Mouse (Mus musculus): ENCODE data around the gene Fam207a. TPM values are rescaled to one million over a fixed set of nuclear protein-coding genes. Genes with fewer than 3 reads are reported as not detected.

Fam207a gene
- polyA plus RNA-seq, 1 experiment from 2014 or later, result 41.8 TPM

GRCm38 (mm10) chr10:77543226-77543625, 27.6 kb upstream of the Fam207a start:
- no peak overlapping the region for H3K4me2 ChIP-seq
- no peaks in the 10 kb centered on the region for H3K4me1 ChIP-seq (replicated peaks)
- H3K27ac ChIP-seq, result no peak overlapping the region
- WGBS, result 41% methylated on average over 7 of the region's 7 CpGs
- H3K4me3 ChIP-seq, result no peak overlapping the region
- no peaks in the 10 kb centered on the region for H3K27me3 ChIP-seq
- no peaks in the 10 kb centered on the region for H3K9me3 ChIP-seq
- ATAC-seq (ENCODE audit: low FRiP score), result no peak
- H3K9ac ChIP-seq, result no peak overlapping the region
- no peaks in the 10 kb centered on the region for H3K36me3 ChIP-seq

GRCm38 (mm10) chr10:77541864-77542666, 26.5 kb upstream of the Fam207a start:
- Histone ChIP-seq H3K4me2 (no peak overlapping the region), H3K27me3 (no peaks in the 10 kb centered on the region), H3K36me3 (no peaks in the 10 kb centered on the region), H3K4me1 (replicated peaks) (no peaks in the 10 kb centered on the region), H3K9me3 (no peaks in the 10 kb centered on the region), H3K4me3 (no peak overlapping the region), H3K9ac (no peak overlapping the region), H3K27ac (no peak overlapping the region)
- WGBS, result 79% methylated on average over 10 of the region's 10 CpGs
- no peak for ATAC-seq (ENCODE audit: low FRiP score)

GRCm38 (mm10) chr10:77540576-77541102, 25.1 kb upstream of the Fam207a start:
- Histone ChIP-seq H3K4me3 (no peak overlapping the region), H3K4me2 (no peak overlapping the region), H3K4me1 (replicated peaks) (no peaks in the 10 kb centered on the region), H3K9ac (no peak overlapping the region), H3K27me3 (no peaks in the 10 kb centered on the region), H3K9me3 (no peaks in the 10 kb centered on the region), H3K36me3 (no peaks in the 10 kb centered on the region), H3K27ac (no peak overlapping the region)
- no peak for ATAC-seq (ENCODE audit: low FRiP score)
- WGBS, result 83% methylated on average over 4 of the region's 4 CpGs

- no peak overlapping the region for H3K4me2 ChIP-seq
- no peak overlapping the region for H3K4me3 ChIP-seq
- no peaks in the 10 kb centered on the region for H3K36me3 ChIP-seq
- no peak overlapping the region for H3K9ac ChIP-seq
- H3K4me1 ChIP-seq (replicated peaks), result no peaks in the 10 kb centered on the region
- ATAC-seq (ENCODE audit: low FRiP score), result no peak
- no peaks in the 10 kb centered on the region for H3K9me3 ChIP-seq
- H3K27ac ChIP-seq, result no peak overlapping the region
- WGBS, result 84% methylated on average over 7 of the region's 7 CpGs
- no peaks in the 10 kb centered on the region for H3K27me3 ChIP-seq
These were observed 23.8 kb upstream of the Fam207a start for GRCm38 (mm10) chr10:77539320-77539945.

GRCm38 (mm10) chr10:77537215-77538209, 21.9 kb upstream of the Fam207a start:
- Histone ChIP-seq H3K4me2 (no peak overlapping the region), H3K36me3 (no peaks in the 10 kb centered on the region), H3K9me3 (no peaks in the 10 kb centered on the region), H3K9ac (no peak overlapping the region), H3K27me3 (no peaks in the 10 kb centered on the region), H3K4me1 (replicated peaks) (no peaks in the 10 kb centered on the region), H3K27ac (no peak overlapping the region), H3K4me3 (no peak overlapping the region)
- ATAC-seq (ENCODE audit: low FRiP score), result no peak
- 87% methylated on average over 11 of the region's 11 CpGs for WGBS

- no peak for ATAC-seq (ENCODE audit: low FRiP score)
- H3K9ac ChIP-seq, result no peak overlapping the region
These were observed 21.1 kb upstream of the Fam207a start for GRCm38 (mm10) chr10:77536727-77537126.

GRCm38 (mm10) chr10:77532020-77532413, 16.4 kb upstream of the Fam207a start:
- WGBS, result 92% methylated on average over 1 of the region's 1 CpGs

More at GRCm38 (mm10) chr10:77536727-77537126, 21.1 kb upstream of the Fam207a start:
- H3K4me2 ChIP-seq, result no peak overlapping the region
- H3K27ac ChIP-seq, result no peak overlapping the region
- H3K9me3 ChIP-seq, result no peaks in the 10 kb centered on the region
- WGBS, result 62% methylated on average over 8 of the region's 8 CpGs
- H3K36me3 ChIP-seq, result no peaks in the 10 kb centered on the region
- H3K4me1 ChIP-seq (replicated peaks), result no peaks in the 10 kb centered on the region
- H3K27me3 ChIP-seq, result no peaks in the 10 kb centered on the region
- H3K4me3 ChIP-seq, result no peak overlapping the region

GRCm38 (mm10) chr10:77531026-77532019, 15.7 kb upstream of the Fam207a start:
- H3K4me3 ChIP-seq, result no peak overlapping the region
- H3K36me3 ChIP-seq, result no peaks in the 10 kb centered on the region
- H3K9me3 ChIP-seq, result no peaks in the 10 kb centered on the region
- 81% methylated on average over 6 of the region's 6 CpGs for WGBS
- H3K4me1 ChIP-seq (replicated peaks), result no peaks in the 10 kb centered on the region
- no peak for ATAC-seq (ENCODE audit: low FRiP score)
- no peaks in the 10 kb centered on the region for H3K27me3 ChIP-seq
- H3K27ac ChIP-seq, result no peak overlapping the region
- H3K4me2 ChIP-seq, result no peak overlapping the region
- H3K9ac ChIP-seq, result no peak overlapping the region

More at GRCm38 (mm10) chr10:77532020-77532413, 16.4 kb upstream of the Fam207a start:
- H3K4me2 ChIP-seq, result no peak overlapping the region
- H3K9ac ChIP-seq, result no peak overlapping the region
- H3K36me3 ChIP-seq, result no peaks in the 10 kb centered on the region
- H3K27ac ChIP-seq, result no peak overlapping the region
- no peak overlapping the region for H3K4me3 ChIP-seq
- H3K4me1 ChIP-seq (replicated peaks), result no peaks in the 10 kb centered on the region
- no peaks in the 10 kb centered on the region for H3K9me3 ChIP-seq
- ATAC-seq (ENCODE audit: low FRiP score), result no peak
- no peaks in the 10 kb centered on the region for H3K27me3 ChIP-seq

- no peaks in the 10 kb centered on the region for H3K9me3 ChIP-seq
- no peak within 1 kb of the TSS for H3K4me3 ChIP-seq
- no peaks in the 10 kb centered on the region for H3K4me1 ChIP-seq (replicated peaks)
- no peak within 1 kb of the TSS for H3K27ac ChIP-seq
- H3K9ac ChIP-seq, result no peak within 1 kb of the TSS
- no peak for ATAC-seq (ENCODE audit: low FRiP score)
- H3K36me3 ChIP-seq, result no peaks in the 10 kb centered on the region
- no peaks in the 10 kb centered on the region for H3K27me3 ChIP-seq
- H3K4me2 ChIP-seq, result no peak within 1 kb of the TSS
- 76% methylated on average over 9 of the region's 9 CpGs for WGBS
These were observed 14.6 kb upstream of the Fam207a start, which contains the start of gene Itgb2 for GRCm38 (mm10) chr10:77530140-77530539. Gene Itgb2 (plus strand): TSS chr10:77530252.

- Histone ChIP-seq H3K27ac (no peak overlapping the region), H3K4me1 (replicated peaks) (no peaks in the 10 kb centered on the region), H3K9ac (no peak overlapping the region), H3K4me3 (no peak overlapping the region), H3K36me3 (no peaks in the 10 kb centered on the region), H3K4me2 (no peak overlapping the region), H3K27me3 (no peaks in the 10 kb centered on the region), H3K9me3 (no peaks in the 10 kb centered on the region)
- 91% methylated on average over 6 of the region's 6 CpGs for WGBS
- no peak for ATAC-seq (ENCODE audit: low FRiP score)
These were observed 13.0 kb upstream of the Fam207a start for GRCm38 (mm10) chr10:77528634-77529033.

- H3K4me2 ChIP-seq, result no peak overlapping the region
- H3K4me3 ChIP-seq, result no peak overlapping the region
- peaks cover 8% of the 10 kb centered on the region; the same call in 1 of the 2 replicates for H3K27me3 ChIP-seq
- H3K9me3 ChIP-seq, result no peaks in the 10 kb centered on the region
- WGBS, result 86% methylated on average over 2 of the region's 2 CpGs
- no peak overlapping the region for H3K9ac ChIP-seq
- H3K36me3 ChIP-seq, result no peaks in the 10 kb centered on the region
- peaks cover 6% of the 10 kb centered on the region for H3K4me1 ChIP-seq (replicated peaks)
- no peak for ATAC-seq (ENCODE audit: low FRiP score)
- H3K27ac ChIP-seq, result no peak overlapping the region
These were observed 10.9 kb upstream of the Fam207a start for GRCm38 (mm10) chr10:77526488-77526887.

Data from hindbrain, embryonic 13.5 days (tissue).